Mouse (Mus musculus) thymus, postnatal 4 days (tissue): Measurements from ENCODE around the gene Pde11a.

ENCODE experiments used
- DNase-seq: peaks from one replicate; pipeline ENCODE4 v3.0.0; 2021

Gene Pde11a

DNA sequence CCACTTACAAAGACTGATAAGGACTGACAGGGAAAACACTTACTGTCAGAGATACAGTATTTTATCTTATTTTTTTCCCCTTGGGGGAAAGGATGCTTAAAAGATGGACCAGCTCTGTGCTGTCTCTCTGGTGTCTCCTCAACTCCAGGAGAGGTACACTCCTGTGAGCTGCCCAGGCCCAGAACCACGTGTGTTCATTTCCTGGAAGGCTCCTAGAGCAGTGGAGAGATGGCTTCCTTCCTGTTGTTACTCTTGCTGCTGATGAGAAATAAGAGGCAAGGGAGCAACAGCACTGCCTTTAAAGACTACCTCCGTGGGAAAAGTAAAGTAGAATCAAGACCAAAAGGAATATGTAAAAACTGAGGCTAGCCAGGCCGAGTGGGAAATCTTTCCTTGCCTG is 205.6 kb downstream of the Pde11a start:
- DNase-seq, result no peak

DNA sequence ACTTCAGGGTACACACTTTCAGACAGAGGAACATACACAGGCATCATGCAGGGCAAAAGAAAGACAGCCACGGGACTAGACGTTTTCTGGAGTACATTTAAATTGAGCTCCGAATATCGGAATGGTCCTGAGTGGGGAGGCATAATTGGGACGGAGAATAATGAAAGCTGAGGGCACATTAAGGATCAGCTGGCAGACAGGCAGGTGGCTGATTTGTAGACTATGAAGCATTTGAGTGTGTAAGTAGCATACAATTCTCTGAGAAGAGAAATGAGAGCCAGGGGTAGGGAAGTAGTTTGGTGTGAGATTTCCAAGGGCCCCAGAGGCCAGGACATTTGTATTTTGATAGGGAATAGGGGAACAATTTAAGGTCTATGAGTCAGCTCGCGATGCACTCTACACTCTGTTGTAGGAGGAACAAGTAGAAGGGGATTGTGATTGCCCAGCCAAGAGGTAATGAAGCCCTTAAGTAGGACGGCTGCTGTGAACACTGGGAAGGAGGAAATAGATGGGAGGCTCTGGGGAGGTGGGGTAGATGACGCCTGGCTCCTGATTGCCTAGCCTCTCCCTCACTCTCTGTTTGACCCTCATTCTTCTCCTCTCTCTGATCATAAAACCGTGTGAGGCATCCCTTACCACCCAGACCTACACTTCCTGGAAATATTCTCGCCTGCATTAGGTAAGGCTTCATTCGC is 208.5 kb downstream of the Pde11a start:
- DNase-seq, result no peak

DNA sequence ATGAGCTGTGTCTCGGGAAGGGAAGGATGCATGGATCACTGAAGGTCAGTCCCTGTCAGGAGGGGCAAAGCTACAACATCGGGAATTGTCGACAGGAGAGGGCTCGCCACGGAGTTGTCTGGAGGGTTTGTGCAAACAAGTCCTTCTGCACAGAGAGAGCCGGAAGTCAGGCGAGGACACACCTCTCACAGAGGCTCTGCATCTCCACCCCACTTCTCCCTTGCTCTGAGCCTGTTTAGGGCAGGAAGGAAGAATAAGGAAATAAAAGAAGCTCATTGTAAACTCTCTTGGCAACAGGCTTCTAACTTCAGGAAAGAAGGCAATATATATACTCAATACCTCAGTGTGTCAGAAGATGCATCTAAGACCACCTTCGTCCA is 209.5 kb downstream of the Pde11a start:
- peak; percentile 44 for DNase-seq

DNA sequence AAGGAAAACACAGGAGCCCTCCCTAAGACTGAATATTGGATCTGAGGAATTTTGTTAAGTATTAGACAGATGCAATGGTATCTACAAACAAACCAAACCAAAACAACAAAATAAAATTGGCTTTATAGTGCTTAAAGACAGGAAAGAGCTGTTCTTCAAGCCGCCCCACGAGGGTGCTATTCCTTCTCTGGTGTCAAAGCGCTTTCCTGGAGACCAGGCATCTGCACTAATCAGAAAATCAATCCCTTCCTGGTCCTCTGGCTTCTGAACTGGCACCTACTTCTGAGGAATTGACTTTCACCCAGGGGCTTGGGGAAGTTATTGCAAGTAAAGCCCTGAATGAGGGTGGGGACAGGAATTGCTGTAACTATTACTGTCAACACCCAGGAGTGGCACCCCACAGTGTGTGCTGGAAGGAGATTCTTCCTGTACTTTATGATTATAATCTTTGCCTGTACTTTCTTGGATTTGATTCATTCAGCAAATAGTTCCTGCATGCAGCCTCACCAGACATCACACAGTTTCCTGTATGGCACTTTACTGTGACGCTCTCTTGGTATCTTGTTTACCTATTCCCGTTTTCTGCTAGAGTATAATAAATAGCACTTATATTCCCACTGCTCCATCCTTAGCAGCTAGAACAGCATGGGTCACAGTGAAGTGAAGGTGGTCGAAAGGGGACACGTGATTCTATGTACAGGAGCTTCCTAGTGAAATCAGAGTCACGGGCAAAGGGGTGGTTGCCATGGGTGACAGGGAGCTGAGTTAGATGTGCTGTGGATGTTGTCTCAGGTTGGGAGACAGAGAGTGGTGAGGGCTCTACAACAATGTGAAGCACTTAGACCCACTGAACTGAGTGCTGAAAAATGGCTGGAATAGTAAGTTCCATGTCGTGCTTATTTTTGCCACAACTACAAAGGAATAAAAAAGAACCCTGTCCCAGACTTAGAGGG is 210.2 kb downstream of the Pde11a start:
- peak; percentile 73 for DNase-seq

DNA sequence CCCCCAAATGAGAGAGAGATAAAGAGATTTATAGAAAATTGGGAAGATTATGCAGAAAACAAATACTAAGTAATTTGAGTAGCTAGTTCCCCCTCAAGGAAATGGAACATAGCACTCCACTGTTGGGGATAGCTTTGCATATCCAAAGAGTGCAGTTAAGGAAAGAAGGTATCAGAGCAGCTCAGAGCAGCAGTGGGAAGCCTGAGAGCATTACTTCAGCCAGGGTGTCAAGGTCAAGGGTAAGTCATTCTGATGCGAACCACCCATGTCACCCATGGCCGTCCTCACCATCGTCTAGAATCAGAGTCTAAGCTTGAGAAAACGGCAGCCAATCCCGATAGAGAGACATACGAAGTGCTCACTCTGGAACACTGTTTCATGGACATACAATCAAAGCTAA is 211.9 kb downstream of the Pde11a start:
- no peak for DNase-seq

DNA sequence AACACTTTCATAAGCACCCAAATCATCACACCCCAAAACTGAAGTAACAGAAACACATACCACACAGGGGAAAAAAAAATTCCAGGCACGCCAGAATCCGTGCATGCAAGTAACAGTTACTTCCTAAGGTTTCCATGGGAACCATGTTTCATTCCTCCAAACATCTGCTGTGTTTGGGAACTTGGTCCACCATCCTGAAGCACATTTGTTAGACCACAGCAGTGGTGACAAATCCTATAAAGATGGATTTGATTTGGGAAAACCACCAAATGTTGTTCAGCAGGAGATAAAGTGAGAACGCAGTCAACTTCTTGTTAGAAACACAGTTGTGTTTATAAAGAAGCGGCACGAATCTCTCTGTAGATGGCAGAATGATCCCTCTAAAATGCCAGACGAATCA is 213.8 kb downstream of the Pde11a start:
- no peak for DNase-seq

DNA sequence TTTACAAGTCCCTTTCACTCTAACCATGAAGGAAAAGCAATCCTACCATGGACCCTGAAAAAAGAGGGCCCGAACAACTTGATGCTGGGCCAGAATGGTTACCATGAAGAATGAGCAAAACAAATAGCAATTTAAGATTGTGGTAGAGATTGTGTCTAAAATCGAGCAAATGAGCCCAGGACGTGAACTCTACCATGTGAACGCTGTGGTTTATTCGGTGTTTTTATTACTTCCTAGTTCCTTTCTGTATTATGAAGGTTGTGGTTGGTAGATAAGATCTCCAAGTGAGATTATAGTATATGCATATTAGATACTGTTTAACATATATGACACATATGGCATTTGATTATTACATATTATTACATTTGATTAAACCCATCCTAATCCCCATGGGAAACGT is 216.4 kb downstream of the Pde11a start:
- DNase-seq, result no peak

DNA sequence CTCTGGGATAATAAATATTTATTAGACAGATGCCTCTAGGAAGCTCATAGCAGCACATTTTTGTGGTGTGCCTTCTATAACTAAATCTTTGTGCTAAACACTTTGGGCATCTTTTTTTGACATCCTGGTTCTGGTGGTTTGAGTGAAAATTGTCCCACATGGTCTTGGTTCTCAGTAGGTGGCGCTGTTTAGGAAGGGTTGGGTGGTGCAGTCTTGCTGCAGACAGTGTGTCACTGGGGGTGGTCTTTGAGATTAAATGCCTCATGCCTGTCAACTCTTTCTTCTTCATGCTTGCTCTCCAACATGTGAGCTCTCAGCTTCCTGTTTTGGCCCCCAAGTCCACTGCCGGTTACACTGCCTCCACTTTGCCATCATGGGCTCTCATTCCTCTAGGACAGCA is 218.7 kb downstream of the Pde11a start:
- DNase-seq, result peak; percentile 20

DNA sequence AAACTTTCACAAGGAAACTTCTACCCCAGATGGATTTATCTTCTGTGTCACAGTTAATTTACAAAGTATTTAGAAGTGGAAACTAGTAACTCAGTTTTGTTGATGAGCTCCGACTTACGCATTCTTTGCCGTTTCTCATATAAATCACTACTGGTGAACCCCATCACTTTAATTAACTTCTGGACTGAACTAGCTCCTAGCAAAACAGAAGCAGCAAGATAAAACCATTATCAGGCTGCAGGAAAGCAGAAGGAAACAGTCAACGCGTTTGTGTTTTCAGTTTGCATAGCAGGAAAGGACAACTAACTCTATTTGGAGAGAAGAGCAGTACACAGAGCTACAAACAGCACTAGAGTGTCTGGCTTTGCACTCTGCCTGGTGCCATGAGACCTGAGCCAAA is 220.1 kb downstream of the Pde11a start:
- no peak for DNase-seq

DNA sequence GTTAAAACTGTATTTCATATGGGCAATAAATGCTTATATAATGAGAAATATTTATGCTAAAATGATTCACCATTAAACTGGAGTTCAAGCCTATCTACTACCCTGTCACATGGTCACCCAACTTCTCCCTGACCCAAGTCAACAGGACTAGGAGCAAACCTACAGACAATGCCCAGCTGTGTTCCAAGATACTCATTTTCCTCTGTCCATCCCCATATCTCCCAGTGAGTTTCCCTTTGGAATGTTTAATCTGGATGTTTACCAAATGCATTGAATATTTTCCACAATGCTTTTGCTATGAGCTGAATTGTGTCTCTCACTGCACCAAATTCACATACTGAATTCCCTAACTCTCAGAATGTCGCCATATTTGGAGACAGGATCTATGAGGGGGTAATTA is 221.4 kb downstream of the Pde11a start:
- DNase-seq, result no peak

DNA sequence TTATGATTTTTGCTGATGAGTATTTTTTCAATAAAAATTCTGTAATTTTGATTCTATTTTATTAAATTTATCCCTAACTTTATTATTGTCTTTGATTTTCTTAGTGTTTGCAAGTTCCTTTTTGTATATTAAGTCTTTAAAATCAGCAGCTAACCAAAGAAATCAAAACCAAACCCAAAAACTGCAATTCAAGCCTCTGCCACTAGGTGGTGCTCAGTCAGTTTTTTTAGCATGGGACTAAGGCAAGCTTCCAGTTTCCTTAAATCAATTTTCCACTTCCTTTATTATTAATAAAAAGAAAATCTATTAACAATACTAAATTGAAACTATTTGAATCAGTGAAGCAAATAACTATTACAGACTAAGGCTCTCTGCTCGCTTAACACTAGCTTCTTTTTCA is 222.9 kb downstream of the Pde11a start:
- DNase-seq, result peak; percentile 70

DNA sequence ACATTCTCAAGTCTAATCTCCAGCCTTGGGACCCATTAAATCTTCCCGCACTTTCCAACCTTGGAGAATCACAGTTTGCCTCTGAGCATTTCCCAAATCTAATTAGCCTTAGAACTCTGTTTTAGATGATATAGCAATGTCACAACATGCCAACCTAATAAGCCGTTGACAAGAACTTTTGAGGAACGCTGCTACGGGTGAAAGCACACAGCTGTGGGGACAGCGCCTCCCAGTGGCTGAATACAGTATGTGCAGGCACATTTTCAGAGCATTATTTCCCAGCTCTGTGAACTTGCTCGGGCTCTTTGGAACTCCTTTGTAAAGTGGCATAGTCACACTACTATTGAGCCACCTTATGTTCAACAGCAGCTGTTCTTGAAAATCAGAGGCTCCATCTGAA is 223.8 kb downstream of the Pde11a start:
- DNase-seq, result peak; percentile 71

DNA sequence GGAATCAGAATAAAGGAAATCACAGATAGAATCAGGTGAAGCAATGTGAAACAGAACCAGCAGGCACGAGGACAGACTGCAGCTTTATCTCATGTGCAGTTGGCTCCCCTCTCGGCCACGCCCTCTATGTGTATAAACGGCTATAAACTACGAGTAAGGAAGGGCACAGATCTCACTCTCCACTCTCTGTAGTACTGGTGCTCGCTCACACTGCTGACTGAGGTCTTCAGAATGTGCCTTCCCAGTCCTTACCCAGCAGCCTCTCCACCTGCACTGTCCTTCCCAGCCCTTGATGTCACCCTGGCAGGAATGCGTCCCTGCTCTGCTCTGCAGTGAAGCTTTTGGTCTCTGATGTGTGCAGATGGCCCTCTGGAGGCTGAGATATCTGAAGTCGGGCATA is 228.9 kb downstream of the Pde11a start:
- DNase-seq, result no peak

DNA sequence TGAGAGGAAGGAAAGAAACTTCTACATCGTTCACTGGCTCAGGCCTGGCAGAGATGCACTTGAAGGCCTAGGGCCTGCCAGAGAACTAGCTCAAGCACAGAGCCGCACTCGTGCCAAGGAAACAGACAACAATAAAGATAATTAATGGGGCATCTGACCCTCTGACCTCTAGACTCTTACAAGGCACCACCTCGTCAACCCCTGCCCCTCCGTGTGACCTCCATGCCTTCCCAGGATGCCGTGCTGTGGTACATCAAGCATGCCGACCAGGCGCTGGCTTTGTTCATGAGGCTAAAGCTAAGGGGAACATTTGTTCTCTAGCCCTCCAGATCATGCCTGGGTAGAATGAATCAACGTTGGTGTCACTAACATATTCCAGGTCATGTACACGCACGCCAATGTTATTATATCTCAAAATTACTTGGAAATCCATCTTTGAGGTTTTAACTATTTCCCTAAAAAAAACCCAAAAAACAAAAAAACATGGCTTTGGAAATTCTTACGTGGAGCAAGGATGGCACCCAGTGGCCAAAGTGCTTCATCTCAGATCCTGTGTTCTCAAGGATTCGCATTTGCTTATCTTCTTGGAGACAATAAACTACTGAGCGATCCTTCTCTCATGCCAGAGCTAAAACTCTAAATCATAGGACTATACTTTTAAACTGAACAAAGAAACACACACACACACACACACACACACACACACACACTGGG is 236.5 kb downstream of the Pde11a start:
- DNase-seq, result no peak

DNA sequence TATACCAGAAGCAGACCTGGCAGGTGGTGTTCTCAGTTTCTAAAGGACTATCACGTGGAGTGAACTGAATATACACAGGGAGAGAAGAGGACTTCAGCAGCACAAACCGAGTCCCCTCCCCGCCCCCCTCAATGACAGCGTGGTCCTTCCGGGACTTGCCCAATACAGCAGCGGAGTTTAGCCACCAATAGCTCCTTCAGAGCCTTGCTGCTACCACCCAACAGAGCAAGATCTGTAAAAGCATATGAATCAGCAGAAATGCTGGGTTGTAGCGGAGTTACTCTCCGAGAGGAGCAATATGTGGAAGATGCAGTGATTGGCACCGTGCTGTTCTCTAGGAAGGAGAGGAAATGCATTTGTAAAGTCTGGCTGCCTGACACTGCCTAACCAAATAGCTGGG is 238.0 kb downstream of the Pde11a start:
- DNase-seq, result no peak

DNA sequence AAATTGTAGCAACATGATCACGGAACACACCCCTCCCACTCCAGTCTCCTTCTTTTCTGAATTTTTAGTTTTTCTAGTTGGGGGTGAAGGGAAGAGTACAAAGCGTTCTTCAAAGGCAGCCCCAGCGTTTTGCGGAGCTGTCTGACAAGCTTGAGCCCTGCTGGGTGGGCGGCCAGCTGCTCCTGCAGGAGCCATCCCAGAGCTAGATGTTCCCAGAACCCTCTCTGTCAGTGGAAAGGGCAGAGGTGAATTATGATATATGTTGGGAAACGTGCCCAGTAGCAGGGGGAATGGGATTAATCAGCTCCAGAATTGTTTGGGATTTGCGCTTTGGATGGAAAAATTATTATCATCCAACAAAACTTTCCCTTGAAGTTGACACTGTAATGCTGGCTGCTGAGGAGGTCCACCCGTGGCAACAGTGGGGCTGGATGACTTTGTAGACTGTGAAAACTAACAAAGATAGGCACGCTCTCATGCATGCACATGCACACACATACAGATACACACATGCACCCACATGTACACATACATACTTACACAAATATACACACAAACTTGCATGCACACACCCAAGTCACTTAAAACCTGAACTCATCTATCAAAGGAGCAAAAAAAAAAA is 238.7 kb downstream of the Pde11a start:
- DNase-seq, result no peak

DNA sequence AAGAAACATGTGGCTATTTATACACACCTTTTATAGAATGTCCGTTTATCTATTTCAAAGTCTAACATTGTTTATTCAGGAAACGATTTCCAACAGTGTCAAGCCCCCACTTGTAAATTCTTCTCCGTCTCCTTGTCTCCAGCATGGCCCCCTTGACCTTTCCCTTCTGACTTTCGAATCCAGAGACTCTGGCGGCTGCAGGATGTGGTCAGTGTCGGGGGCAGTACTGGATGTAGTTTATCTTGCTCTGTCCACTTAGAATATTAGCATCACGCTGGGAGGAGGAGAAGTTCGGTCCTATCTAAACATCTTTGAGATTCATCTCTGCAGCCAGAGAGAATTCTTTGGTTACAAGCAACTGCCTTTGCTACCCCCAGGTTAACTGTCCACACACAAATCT is 240.2 kb downstream of the Pde11a start:
- DNase-seq, result no peak

DNA sequence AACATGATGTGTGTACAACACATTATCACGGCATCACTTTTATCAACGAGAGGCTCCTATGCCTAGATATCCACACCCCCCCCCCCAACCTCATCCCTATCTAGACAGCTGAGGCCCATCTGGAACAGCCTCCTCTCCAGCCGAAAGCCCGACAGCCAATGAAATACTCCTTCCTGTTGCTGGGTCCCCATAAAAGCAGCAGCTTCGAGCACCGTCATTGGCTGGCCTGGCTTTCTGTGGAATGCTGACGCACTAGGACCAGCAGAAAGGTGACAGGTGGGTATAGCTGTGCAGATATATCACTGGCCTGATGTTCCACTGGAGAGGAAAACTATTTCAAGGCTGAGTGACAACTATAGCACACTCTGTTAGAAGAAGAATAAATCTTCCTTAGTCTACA is 240.7 kb downstream of the Pde11a start:
- no peak for DNase-seq

DNA sequence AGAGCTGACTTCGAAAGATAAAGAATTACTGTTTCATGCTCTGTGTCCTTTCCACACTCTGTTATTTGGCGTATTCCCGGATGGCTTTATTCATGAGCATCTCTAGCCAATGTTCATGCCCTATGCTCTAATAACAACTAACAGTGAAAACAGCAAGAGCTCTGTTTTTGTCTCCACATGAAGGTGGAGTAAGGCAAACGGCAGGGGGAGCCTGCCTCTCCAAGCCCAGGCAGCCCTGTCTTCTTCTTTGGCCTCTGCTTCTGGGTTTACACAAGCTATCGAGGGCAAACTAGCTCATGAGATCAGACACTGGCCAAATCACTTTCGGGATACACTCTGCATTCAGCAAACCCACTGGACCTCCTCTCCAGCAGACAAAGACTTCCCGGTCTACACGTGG is 241.3 kb downstream of the Pde11a start:
- no peak for DNase-seq

DNA sequence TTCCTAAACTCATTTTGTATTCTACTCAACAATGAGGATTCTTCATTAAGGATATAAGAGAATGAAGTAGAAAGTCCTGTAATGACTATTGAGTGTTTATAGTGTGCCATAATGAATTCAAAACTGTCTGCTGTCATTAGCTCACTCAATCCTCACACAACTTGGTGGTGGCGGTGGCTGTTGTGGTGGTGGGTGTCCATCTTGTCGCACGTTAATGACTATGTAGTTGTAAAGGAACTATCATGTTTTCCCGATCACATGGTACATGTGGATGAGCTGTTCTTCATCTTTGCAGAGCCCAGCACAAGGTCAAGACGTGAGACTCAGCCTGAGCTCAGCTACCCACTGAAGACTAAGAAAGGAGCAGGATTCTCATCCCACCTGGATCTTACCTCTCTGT is 242.7 kb downstream of the Pde11a start:
- DNase-seq, result no peak

DNA sequence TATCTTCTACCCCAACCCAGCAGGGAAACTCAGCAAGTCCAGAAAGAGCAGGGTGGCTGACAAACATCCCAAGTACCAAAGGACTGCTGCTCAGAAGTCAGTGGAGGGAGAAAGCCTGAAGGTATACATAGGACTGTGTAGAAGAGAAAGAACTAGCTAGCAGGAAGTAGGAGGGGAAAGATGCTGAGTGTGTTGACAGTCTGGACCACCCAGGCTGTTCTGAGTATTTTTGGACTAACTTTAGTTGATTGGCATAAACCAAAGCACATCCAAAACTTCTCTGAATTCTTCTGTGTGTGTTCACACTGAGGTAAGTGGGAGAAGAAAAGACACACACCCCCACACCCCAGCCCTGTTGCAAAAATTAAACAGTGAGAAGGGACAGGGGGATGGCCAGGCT is 248.1 kb downstream of the Pde11a start:
- DNase-seq, result no peak

DNA sequence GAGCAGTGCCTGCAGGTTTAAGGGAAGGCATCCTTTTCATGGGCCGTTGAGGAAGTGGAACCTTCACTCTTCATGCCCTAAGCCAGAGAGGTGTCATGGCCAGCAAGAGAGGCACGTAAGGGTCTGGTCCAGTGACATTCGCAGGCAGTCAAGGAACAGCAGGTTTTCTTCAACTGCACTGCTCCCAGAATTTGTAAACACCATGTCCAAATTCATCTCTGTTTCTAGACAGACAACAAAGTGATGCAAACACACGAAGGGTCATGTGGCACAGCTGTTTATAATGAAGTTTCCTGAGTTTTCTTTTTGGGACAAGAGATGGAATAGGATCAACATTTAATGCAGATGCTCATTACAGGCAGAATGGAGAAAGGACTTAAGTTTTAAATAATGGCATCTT is 249.7 kb downstream of the Pde11a start:
- no peak for DNase-seq

DNA sequence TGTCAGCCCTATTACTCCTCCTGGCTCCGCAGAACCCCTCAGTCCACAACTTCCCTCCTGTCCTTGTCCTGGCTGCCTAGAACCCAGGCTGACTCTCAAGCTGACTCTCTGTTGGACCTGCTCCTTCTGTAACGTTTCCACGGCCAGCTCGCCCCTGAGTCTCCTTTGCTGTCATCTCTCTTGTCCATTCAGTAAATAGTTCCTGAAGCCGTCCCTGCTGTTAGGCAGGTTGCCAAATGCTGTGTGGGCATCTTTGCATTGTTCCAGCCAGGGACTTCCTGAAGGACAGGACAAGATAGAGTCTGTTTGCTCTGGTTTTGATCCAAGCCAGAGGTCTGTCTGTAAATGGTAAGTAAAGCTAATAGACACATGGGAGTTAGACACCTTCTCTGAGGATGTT is 250.2 kb downstream of the Pde11a start:
- DNase-seq, result no peak
